Mouse (Mus musculus) embryonic facial prominence, embryonic 11.5 days (tissue): Measurements from ENCODE around the gene Kctd2. TPM values are rescaled to one million over a fixed set of nuclear protein-coding genes. Genes with fewer than 3 reads are reported as not detected.
"Not testable (repeated sequence)": the region's sequence is repeated elsewhere in the genome, so short reads cannot be mapped to it uniquely, and the experiment has no call there.

Experiments used
- ATAC-seq: fragments of 200-750 bp; cut with Nextera tagmentation; replicated peaks from 2 replicates; pipeline ENCODE4 v1.8.0; 2017; ENCODE audit warnings: low read depth; ENCODE audit not compliant: insufficient number of reproducible peaks, low FRiP score, low TSS enrichment
- DNase-seq: peaks from one replicate; pipeline ENCODE4 v3.0.0-alpha.2; 2015; ENCODE audit warnings: low spot score
- H3K27ac ChIP-seq: fragments of 300-500 bp; sonication (generic); replicated peaks from 2 replicates; pipeline ENCODE4 v1.5.1; 2014; ENCODE audit warnings: mild to moderate bottlenecking, low read depth, low read length, control low read depth
- H3K27me3 ChIP-seq: fragments of 300-500 bp; sonication (generic); 2 replicates; pipeline ENCODE4 v1.6.1; 2014; ENCODE audit warnings: mild to moderate bottlenecking, low read length, moderate library complexity, mixed read lengths; ENCODE audit not compliant: control insufficient read depth, insufficient read depth
- H3K36me3 ChIP-seq: fragments of 300-500 bp; sonication (generic); replicated peaks from 2 replicates; pipeline ENCODE4 v1.6.1; 2014; ENCODE audit warnings: low read depth, mild to moderate bottlenecking, low read length, moderate library complexity, mixed read lengths; ENCODE audit not compliant: control insufficient read depth, insufficient read depth
- H3K4me1 ChIP-seq: fragments of 300-500 bp; sonication (generic); 2 replicates; pipeline ENCODE4 v1.6.1; 2014; ENCODE audit warnings: low read length, mixed read lengths; ENCODE audit not compliant: control insufficient read depth, insufficient read depth
- H3K4me2 ChIP-seq: fragments of 300-500 bp; sonication (generic); 2 replicates; pipeline ENCODE4 v1.6.1; 2014; ENCODE audit warnings: low read depth, mild to moderate bottlenecking, control low read depth, low read length, moderate library complexity
- H3K4me3 ChIP-seq: fragments of 300-500 bp; sonication (generic); 2 replicates; pipeline ENCODE4 v1.5.1; 2014; ENCODE audit warnings: low read depth, low read length, control low read depth
- H3K9ac ChIP-seq: fragments of 300-500 bp; sonication (generic); replicated peaks from 2 replicates; pipeline ENCODE4 v1.6.1; 2014; ENCODE audit warnings: mild to moderate bottlenecking, control low read depth, low read length
- H3K9me3 ChIP-seq: fragments of 300-500 bp; sonication (generic); replicated peaks from 2 replicates; pipeline ENCODE4 v1.6.1; 2016; ENCODE audit warnings: mild to moderate bottlenecking, low read length, inconsistent platforms, mixed read lengths; ENCODE audit not compliant: control insufficient read depth
- WGBS: fragments of 180-500 bp; shearing (Covaris S2); extraction: QIAGEN DNeasy Blood & Tissue Kit; methylation state at CpG from one replicate; pipeline ENCODE4 v1.1.7; 2014; 5-methylcytosine and 5-hydroxymethylcytosine counted together
- polyA plus RNA-seq: library from polyadenylated mRNA; unstranded; fragments of >200 nt; fragmentation: Nextera tagmentation; extraction: Ambion mirVana; gene quantifications from 2 replicates; pipeline ENCODE4 v1.2.1, GENCODE M21; 2014

The Kctd2 gene
- polyA plus RNA-seq, 1 experiment from 2014 or later = 21.0 TPM

DNA sequence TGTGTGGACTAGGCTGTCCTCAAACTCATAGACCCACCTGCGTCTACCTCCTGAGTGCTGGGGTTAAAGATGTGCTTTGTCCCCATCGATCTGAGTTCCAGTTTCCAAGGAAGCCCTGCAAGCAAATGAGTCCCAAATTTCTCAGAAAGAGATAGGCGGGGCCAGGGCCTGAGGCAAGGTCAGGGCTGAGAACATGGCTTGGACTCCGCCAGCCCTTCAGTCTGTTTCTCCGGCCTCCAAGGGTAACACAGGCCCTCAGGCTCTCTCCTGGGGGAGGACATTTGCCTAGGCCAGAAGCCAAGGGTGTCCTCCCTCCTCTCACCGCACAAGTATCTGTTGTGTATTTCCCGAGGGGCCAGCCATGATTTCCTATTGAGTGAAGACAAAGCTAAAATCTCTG is 52.3 kb downstream of the Kctd2 start:
- DNase-seq (no peak), ATAC-seq (no peak)
- WGBS = 86% methylated on average over 7 of the region's 7 CpGs
- no peaks in the 10 kb centered on the region for H3K36me3 ChIP-seq
- no peak overlapping the region for H3K9ac ChIP-seq
- no peak overlapping the region for H3K27ac ChIP-seq
- H3K4me3 ChIP-seq = no peak overlapping the region
- H3K27me3 ChIP-seq = no peaks in the 10 kb centered on the region
- peaks cover 6% of the 10 kb centered on the region for H3K4me1 ChIP-seq
- H3K4me2 ChIP-seq = no peak overlapping the region
- no peaks in the 10 kb centered on the region for H3K9me3 ChIP-seq

DNA sequence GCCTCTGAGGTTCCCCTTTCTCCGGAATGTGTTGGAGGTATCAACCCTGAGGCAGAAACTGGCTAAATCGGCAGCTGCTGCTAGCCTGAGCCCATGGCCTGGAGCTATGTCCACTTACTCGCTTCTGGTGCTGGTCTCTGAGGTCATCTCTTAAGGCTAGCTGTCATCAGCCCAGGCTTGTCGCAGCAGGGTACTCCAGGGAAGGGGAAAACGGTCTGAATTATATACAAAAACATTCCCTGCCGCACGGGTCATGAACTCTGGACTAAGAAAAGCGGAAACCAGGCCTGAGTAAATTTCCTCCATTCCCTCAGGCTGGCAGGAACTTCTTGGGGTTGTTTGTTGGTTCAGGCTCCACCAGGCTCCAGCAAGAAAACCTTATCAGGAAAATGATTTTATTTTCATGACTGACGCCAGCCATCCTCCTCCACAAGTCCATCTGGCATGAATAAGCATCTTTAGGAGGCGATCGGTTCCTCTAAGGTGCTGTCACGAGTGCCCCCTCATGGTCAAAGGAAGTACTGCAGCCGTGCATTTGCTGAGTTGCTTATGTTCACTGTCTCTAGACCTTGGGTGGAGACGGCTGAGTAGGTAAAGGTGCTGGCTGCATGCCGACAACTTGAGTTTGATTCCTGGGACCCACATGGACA is 53.8 kb downstream of the Kctd2 start:
- Histone ChIP-seq H3K9ac (0 out of 2 replicates have a peak overlapping the region, but pooled peaks have one; percentile 5), H3K4me3 (no peak overlapping the region), H3K36me3 (no peaks in the 10 kb centered on the region), H3K4me1 (peaks cover 6% of the 10 kb centered on the region), H3K9me3 (no peaks in the 10 kb centered on the region), H3K4me2 (peak overlapping the region; percentile 17; the same call in 1 of the 2 replicates), H3K27ac (peak overlapping the region; percentile 66), H3K27me3 (no peaks in the 10 kb centered on the region)
- ATAC-seq (0 out of 2 replicates have a peak, but pooled peaks have one; percentile 4), DNase-seq (peak; percentile 99)
- 7% methylated on average over 15 of the region's 15 CpGs for WGBS

DNA sequence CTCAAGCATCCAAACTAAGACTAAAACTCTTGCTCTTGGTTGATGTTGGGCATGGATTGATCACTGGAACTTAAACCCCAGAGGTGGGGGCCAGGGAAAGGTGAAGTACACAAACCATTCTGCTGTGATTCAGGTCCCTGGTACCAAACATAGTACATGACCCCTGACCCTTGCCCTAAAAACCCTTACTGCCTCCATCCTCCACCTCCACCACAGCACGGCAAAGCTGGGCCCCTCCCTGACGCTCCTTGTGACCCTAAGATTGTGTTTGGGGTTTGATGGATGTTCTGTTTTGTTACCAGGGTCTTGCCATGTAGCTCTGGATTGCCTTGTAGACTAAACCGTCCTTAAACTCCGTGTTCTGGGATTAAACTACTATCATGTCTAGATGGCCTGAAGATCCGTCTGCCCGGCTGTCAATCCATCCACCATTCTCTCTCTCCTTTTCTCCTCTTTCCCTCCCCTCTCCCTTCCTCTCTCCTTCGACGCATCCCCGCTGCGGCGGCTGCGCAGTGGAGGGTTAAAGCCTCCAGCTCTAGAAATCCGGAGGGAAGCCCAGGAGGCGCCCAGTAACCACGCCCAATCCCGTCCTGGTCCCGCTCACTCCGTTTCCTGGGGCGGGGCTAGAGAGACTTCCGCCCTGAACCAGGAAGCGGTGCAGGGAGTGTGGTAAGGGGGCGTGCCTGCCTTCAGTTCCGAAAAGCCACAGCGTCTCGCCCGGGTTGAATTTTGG is 55.3 kb downstream of the Kctd2 start, which contains the start of gene Armc7:
Gene Armc7 (plus strand): TSS at position 643 of the 733 bp plus-strand sequence.
- Histone ChIP-seq H3K4me2 (peak within 1 kb of the TSS; percentile 93), H3K27ac (peak within 1 kb of the TSS; percentile 56), H3K4me3 (peak within 1 kb of the TSS; percentile 80), H3K36me3 (no peaks in the 10 kb centered on the region), H3K9ac (peak within 1 kb of the TSS; percentile 74), H3K27me3 (no peaks in the 10 kb centered on the region), H3K4me1 (peaks cover 6% of the 10 kb centered on the region), H3K9me3 (no peaks in the 10 kb centered on the region)
- ATAC-seq (peak; percentile 94), DNase-seq (peak; percentile 98)
- WGBS = under 1% methylated on average over 26 of the region's 26 CpGs

DNA sequence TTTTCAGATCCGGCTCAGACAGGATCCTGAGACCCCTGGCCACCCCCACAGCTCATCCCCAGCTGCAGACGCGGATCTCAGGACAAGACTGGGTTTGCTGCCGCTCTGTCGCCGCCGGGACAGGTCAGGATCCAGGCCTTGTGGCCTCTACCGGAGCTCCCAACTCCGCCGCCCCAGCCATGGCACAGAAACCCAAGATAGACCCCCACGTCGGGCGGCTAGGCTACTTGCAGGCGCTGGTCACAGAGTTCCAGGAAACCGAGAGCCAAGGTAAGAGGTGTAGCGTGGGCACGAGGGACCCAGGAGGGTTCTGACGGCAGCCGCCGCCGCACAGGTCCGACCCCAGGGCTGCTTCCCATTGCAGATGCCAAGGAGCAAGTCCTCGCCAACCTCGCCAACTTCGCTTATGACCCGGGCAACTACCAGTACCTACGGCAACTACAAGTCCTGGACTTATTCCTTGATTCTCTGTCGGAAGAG is 55.9 kb downstream of the Kctd2 start:
- no peaks in the 10 kb centered on the region for H3K36me3 ChIP-seq
- H3K27me3 ChIP-seq = no peaks in the 10 kb centered on the region
- H3K27ac ChIP-seq = 0 out of 2 replicates have a peak overlapping the region, but pooled peaks have one; percentile 56
- H3K4me2 ChIP-seq = peak overlapping the region; percentile 93
- peaks cover 6% of the 10 kb centered on the region for H3K4me1 ChIP-seq
- no peaks in the 10 kb centered on the region for H3K9me3 ChIP-seq
- ATAC-seq (no peak), DNase-seq (no peak)
- H3K9ac ChIP-seq = peak overlapping the region; percentile 74
- peak overlapping the region; percentile 80 for H3K4me3 ChIP-seq
- WGBS = 5% methylated on average over 28 of the region's 28 CpGs

DNA sequence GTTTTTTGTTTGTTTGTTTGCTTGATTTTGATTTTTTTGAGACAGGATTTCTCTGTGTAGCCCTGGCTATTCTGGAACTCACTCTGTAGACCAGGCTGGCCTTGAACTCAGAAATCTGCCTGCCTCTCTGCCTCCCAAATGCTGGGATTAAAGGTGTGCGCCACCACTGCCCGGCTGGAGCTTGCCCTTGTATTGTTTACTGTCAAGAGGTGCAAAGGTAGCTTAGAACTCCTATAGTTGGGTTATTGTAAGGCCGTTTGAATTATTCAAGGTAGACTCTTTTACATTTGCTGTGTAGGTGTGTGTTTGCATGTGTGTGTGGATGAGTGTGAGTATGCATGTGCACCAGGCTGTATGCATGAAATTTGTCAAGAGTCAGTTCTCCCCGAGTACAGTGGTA is 56.7 kb downstream of the Kctd2 start:
- not testable (repeated sequence) for H3K4me3 ChIP-seq, H3K4me1 ChIP-seq, DNase-seq, H3K27ac ChIP-seq, H3K36me3 ChIP-seq, H3K4me2 ChIP-seq, H3K9ac ChIP-seq, ATAC-seq, H3K9me3 ChIP-seq, H3K27me3 ChIP-seq
- WGBS = 80% methylated on average over 4 of the region's 4 CpGs

DNA sequence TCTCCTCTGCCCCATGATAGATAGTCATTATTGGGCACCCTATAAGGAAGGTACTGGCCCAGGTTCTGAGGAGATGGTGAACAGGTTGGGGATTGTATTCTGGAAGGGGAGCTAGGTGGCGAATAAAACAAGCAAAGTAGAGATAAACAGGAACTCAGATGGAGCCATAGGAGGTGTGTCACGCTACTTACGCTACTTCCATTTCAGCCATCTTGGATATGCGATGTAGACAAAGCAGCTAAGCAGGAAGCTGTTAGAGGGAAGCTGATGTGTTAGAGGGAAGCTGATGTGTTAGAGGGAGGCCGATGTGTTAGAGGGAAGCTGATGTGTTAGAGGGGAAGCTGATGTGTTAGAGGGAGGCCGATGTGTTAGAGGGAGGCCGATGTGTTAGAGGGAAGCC is 57.5 kb downstream of the Kctd2 start:
- H3K9me3 ChIP-seq = not testable (repeated sequence)
- WGBS = 84% methylated on average over 7 of the region's 7 CpGs

DNA sequence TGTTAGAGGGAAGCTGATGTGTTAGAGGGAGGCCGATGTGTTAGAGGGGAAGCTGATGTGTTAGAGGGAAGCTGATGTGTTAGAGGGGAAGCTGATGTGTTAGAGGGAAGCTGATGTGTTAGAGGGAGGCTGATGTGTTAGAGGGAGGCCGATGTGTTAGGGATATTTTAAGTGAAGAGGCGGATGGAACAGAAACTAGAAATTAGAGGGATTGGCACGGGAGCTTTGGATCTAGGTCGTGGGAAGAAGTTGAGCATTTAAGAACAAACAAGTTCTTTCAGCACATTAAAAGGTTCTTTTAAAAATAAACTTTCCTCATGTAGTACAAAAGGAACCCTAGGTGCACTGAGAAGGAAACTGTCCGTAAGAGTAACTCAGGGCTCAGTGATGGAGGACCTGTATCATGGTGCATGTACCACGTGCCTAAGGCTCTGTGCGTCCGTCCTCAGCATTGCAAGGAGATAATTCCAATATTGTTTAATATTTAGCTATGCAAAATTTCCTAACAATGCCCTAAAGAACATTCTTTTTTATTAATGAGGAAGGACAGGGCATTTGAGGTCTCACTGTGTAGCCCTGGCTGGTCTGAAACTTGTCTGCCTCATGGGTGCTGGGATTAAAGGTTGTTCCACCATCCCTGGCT is 58.5 kb downstream of the Kctd2 start:
- no peak overlapping the region for H3K4me2 ChIP-seq
- no peak overlapping the region for H3K9ac ChIP-seq
- H3K27ac ChIP-seq = no peak overlapping the region
- no peak overlapping the region for H3K4me3 ChIP-seq
- H3K9me3 ChIP-seq = no peaks in the 10 kb centered on the region
- DNase-seq (no peak), ATAC-seq (no peak)
- no peaks in the 10 kb centered on the region for H3K36me3 ChIP-seq
- WGBS = 89% methylated on average over 9 of the region's 9 CpGs
- H3K27me3 ChIP-seq = no peaks in the 10 kb centered on the region
- peaks cover 6% of the 10 kb centered on the region for H3K4me1 ChIP-seq

More for the DNA sequence above, 57.5 kb downstream of the Kctd2 start:
- not testable (repeated sequence) for H3K27ac ChIP-seq, H3K4me1 ChIP-seq, H3K4me3 ChIP-seq, H3K27me3 ChIP-seq, ATAC-seq, H3K4me2 ChIP-seq, DNase-seq, H3K9ac ChIP-seq, H3K36me3 ChIP-seq
